Mouse (Mus musculus): Measurements from ENCODE around the gene Lyl1. TPM values are rescaled to one million over a fixed set of nuclear protein-coding genes. Genes with fewer than 3 reads are reported as not detected.

The Lyl1 gene
- 2.1 and 2.4 TPM in 2 replicates for polyA plus RNA-seq (2015; fragmentation: Nextera tagmentation; extraction: Ambion mirVana)

DNA sequence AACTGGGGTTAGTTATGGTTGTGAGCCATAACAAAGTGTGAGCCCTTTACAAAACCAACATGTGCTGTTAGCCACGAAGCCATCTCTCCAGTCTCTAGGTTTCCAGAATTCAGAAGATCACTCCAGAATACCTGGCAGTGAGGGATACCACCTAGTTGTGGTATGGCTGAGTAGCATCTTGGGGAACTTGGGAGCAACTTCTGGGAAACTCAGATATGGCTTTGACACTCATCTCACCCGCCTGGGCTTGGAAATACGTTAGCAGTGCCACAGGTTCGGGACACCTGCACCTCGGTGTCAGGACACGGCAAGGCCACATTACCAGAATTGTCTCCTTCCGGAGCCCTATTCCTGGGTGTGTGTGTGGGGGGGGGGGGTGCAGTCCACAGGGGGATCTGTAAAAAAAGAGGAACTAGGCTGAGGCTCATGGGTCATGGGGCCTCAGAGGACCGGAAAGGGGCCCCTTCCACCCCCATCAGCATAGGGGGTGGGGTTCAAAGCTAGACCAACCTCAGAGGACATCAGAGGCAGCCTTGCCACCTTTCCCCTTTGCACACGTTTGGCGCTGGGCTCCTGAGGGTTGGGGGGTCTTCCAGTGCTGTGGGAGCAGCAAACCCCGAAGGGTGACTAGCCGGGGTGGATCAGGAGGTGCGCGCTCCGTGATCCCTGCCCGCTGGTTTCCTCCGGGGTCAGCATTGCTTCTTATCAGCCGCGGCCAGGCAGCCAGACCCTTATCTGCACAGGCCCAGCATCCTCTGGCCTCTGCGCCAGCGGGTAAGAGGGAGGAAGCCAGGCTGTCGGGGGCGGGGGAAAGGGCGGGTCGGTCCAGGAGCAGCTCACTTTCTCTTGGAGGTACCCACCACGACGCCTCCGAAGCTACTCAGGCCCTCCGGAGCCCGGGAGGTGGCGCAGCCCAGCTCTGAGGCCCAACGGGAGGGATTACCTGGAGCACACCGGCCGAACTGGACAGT is at the start of gene Lyl1:
Gene Lyl1 (plus strand): TSS at position 517 of the 971 bp plus-strand sequence.
- H3K27me3 ChIP-seq, result peaks cover 59% of the 10 kb centered on the region
- H3K4me2 ChIP-seq (replicated peaks), result 0 out of 2 replicates have a peak within 1 kb of the TSS, but pooled peaks have one; percentile 10

DNA sequence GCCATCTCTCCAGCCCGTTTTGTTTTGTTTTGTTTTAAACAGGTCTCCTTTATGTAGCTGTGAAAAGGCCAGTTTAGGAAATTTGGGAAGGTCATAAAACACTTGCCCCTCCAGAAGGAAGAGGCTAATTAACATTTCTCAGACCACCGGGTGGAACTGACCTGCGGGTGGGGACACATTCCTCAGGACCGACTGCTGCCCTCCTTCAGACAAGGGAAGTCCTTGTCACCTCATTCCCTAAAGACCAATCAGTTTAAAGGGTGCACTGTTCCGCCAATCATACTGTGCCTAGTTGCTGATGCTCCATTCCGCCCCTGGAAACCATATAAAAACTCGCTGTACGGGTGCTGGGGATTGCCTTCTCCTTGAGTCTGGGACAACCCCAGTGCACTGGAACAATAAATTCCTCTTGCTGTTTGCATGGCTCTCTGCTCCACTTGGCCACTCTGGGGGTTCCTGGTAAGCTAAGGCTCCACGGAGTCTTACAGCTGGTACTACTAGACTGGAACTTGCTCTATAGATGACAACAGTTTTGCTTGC is 48.1 kb upstream of the Lyl1 start:
- 73% methylated on average over 9 of the region's 9 CpGs for WGBS
- Histone ChIP-seq H3K4me1 (replicated peaks) (peaks cover 28% of the 10 kb centered on the region), H3K27ac (no peak overlapping the region), H3K4me2 (replicated peaks) (no peak overlapping the region), H3K36me3 (no peaks in the 10 kb centered on the region), H3K9me3 (no peaks in the 10 kb centered on the region), H3K9ac (replicated peaks) (no peak overlapping the region), H3K4me3 (replicated peaks) (no peak overlapping the region), H3K27me3 (0 out of 2 replicates have a peak, but pooled peaks cover 3% of the 10 kb centered on the region)
- ATAC-seq, result no peak

More for the DNA sequence above, at the start of gene Lyl1:
- peaks cover 41% of the 10 kb centered on the region for H3K36me3 ChIP-seq
- ATAC-seq, result peak; percentile 49
- no peaks in the 10 kb centered on the region for H3K9me3 ChIP-seq
- H3K4me1 ChIP-seq (replicated peaks), result peaks cover 17% of the 10 kb centered on the region
- peak within 1 kb of the TSS; percentile 14 for H3K27ac ChIP-seq
- no peak within 1 kb of the TSS for H3K9ac ChIP-seq (replicated peaks)
- 14% methylated on average over 34 of the region's 34 CpGs for WGBS
- H3K4me3 ChIP-seq (replicated peaks), result peak within 1 kb of the TSS; percentile 14; the same call in 1 of the 2 replicates

GRCm38 (mm10) chr8:84654597-84654996 is 46.7 kb upstream of the Lyl1 start:
- 40% methylated on average over 4 of the region's 4 CpGs for WGBS
- H3K9ac ChIP-seq (replicated peaks), result no peak overlapping the region
- peaks cover 11% of the 10 kb centered on the region; the same call in 1 of the 2 replicates for H3K27me3 ChIP-seq
- no peak overlapping the region for H3K4me2 ChIP-seq (replicated peaks)
- H3K4me1 ChIP-seq (replicated peaks), result peaks cover 29% of the 10 kb centered on the region
- ATAC-seq, result no peak
- peak overlapping the region; percentile 59; the same call in 1 of the 2 replicates for H3K27ac ChIP-seq
- H3K4me3 ChIP-seq (replicated peaks), result no peak overlapping the region
- no peaks in the 10 kb centered on the region for H3K9me3 ChIP-seq
- no peaks in the 10 kb centered on the region for H3K36me3 ChIP-seq

- peak overlapping the region; percentile 27 for H3K4me3 ChIP-seq (replicated peaks)
- H3K36me3 ChIP-seq, result no peaks in the 10 kb centered on the region
- under 1% methylated on average over 14 of the region's 15 CpGs for WGBS
- H3K9ac ChIP-seq (replicated peaks), result peak overlapping the region; percentile 50
- peak; percentile 82 for ATAC-seq
- no peaks in the 10 kb centered on the region for H3K9me3 ChIP-seq
- peaks cover 36% of the 10 kb centered on the region for H3K4me1 ChIP-seq (replicated peaks)
- H3K27ac ChIP-seq, result peak overlapping the region; percentile 59
- H3K4me2 ChIP-seq (replicated peaks), result peak overlapping the region; percentile 54
- peaks cover 11% of the 10 kb centered on the region; the same call in 1 of the 2 replicates for H3K27me3 ChIP-seq
These were observed 45.7 kb upstream of the Lyl1 start for GRCm38 (mm10) chr8:84655336-84656190.

- Histone ChIP-seq H3K36me3 (no peaks in the 10 kb centered on the region), H3K4me3 (replicated peaks) (peak overlapping the region; percentile 27), H3K27ac (peak overlapping the region; percentile 59), H3K9me3 (no peaks in the 10 kb centered on the region), H3K4me2 (replicated peaks) (peak overlapping the region; percentile 54), H3K27me3 (peaks cover 11% of the 10 kb centered on the region; the same call in 1 of the 2 replicates), H3K4me1 (replicated peaks) (peaks cover 42% of the 10 kb centered on the region), H3K9ac (replicated peaks) (peak overlapping the region; percentile 50)
- WGBS, result under 1% methylated on average over 10 of the region's 10 CpGs
- ATAC-seq, result peak; percentile 49
These were observed 45.1 kb upstream of the Lyl1 start for GRCm38 (mm10) chr8:84656191-84656525.

- Histone ChIP-seq H3K4me3 (replicated peaks) (peak overlapping the region; percentile 27), H3K27me3 (peaks cover 11% of the 10 kb centered on the region; the same call in 1 of the 2 replicates), H3K4me1 (replicated peaks) (peaks cover 48% of the 10 kb centered on the region), H3K9ac (replicated peaks) (peak overlapping the region; percentile 50), H3K27ac (peak overlapping the region; percentile 59; the same call in 1 of the 2 replicates), H3K36me3 (no peaks in the 10 kb centered on the region), H3K4me2 (replicated peaks) (peak overlapping the region; percentile 54), H3K9me3 (no peaks in the 10 kb centered on the region)
- no peak for ATAC-seq
- 2% methylated on average over 23 of the region's 23 CpGs for WGBS
These were observed 44.6 kb upstream of the Lyl1 start for GRCm38 (mm10) chr8:84656641-84657126.

- Histone ChIP-seq H3K36me3 (no peaks in the 10 kb centered on the region), H3K4me2 (replicated peaks) (peak overlapping the region; percentile 54; the same call in 1 of the 2 replicates), H3K9me3 (no peaks in the 10 kb centered on the region), H3K4me3 (replicated peaks) (no peak overlapping the region), H3K27ac (no peak overlapping the region; the same call in 1 of the 2 replicates), H3K9ac (replicated peaks) (no peak overlapping the region), H3K27me3 (peaks cover 11% of the 10 kb centered on the region; the same call in 1 of the 2 replicates), H3K4me1 (replicated peaks) (peaks cover 53% of the 10 kb centered on the region)
- ATAC-seq, result no peak
These were observed 44.1 kb upstream of the Lyl1 start for GRCm38 (mm10) chr8:84657203-84657602.

- Histone ChIP-seq H3K4me3 (replicated peaks) (no peak overlapping the region), H3K9ac (replicated peaks) (no peak overlapping the region), H3K9me3 (no peaks in the 10 kb centered on the region), H3K27ac (no peak overlapping the region), H3K4me1 (replicated peaks) (peaks cover 55% of the 10 kb centered on the region), H3K36me3 (no peaks in the 10 kb centered on the region), H3K4me2 (replicated peaks) (no peak overlapping the region), H3K27me3 (peaks cover 11% of the 10 kb centered on the region; the same call in 1 of the 2 replicates)
- no peak for ATAC-seq
- WGBS, result 48% methylated on average over 4 of the region's 4 CpGs
These were observed 43.6 kb upstream of the Lyl1 start for GRCm38 (mm10) chr8:84657680-84658079.

DNA sequence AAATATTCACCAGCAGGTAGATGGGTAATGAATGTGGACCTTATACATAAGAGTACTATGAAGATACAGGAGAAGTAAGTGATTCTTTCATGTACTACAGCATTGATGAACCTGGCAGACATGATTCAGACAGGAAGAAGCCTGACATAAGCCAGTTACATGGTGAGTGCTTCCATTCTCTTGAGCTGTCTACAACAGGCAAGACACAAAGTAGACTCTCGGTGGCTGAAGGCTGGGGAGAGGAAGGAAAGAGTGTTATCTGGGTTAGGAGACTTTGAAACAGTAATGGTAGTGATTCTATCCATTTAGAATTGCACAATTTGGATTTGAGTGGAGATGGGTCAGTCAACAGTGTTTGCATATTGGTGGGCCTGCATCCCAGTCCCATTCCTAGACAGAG is 42.3 kb upstream of the Lyl1 start:
- Histone ChIP-seq H3K9me3 (no peaks in the 10 kb centered on the region), H3K4me2 (replicated peaks) (peak overlapping the region; percentile 88; the same call in 1 of the 2 replicates), H3K4me3 (replicated peaks) (no peak overlapping the region), H3K27me3 (peaks cover 11% of the 10 kb centered on the region; the same call in 1 of the 2 replicates), H3K27ac (no peak overlapping the region), H3K4me1 (replicated peaks) (peaks cover 63% of the 10 kb centered on the region), H3K36me3 (no peaks in the 10 kb centered on the region), H3K9ac (replicated peaks) (no peak overlapping the region)
- 41% methylated on average over 1 of the region's 1 CpGs for WGBS
- ATAC-seq, result no peak

GRCm38 (mm10) chr8:84659936-84660818 is 41.1 kb upstream of the Lyl1 start:
- H3K9ac ChIP-seq (replicated peaks), result peak overlapping the region; percentile 82
- ATAC-seq, result no peak
- H3K9me3 ChIP-seq, result no peaks in the 10 kb centered on the region
- H3K27ac ChIP-seq, result peak overlapping the region; percentile 33
- H3K27me3 ChIP-seq, result peaks cover 11% of the 10 kb centered on the region; the same call in 1 of the 2 replicates
- H3K4me2 ChIP-seq (replicated peaks), result peak overlapping the region; percentile 88
- H3K4me1 ChIP-seq (replicated peaks), result peaks cover 58% of the 10 kb centered on the region
- H3K4me3 ChIP-seq (replicated peaks), result peak overlapping the region; percentile 73
- H3K36me3 ChIP-seq, result no peaks in the 10 kb centered on the region
- 3% methylated on average over 33 of the region's 33 CpGs for WGBS

Measured in midbrain, embryonic 13.5 days (tissue).